7 mouse cellular contexts compared by ENCODE assay signal in the genomic region with DNA sequence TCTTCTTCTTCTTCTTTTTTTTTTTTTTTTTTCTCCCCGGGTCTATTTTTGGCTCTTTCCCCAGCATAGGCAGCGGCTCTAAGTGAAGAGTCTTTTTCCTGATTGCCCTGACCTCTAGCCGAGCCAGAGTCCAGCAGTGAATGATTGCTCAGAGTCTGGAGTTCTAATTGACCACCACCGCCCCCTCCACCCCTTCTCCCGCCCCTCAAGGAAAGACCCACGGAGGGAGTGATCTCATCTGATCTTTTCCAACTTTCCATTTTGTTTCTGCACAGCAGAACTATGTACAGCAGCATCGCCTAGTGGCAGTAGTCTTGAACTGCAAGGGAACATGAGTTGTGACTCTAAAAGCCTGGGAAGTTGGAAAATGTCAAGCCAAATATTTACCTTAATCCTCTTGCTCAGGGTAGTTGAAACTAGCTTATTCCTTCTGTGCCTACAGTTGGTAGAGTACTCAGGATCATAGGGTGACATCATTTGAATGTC.
DNase-seq lines count a peak whose midpoint lies in the region; ATAC-seq and TF ChIP-seq lines count a peak whose summit lies in the region.

No protein-coding gene starts in this region.

- TF ChIP-seq CTCF in Patski (IDR thresholded peaks at IDR 0.05): peak; percentile 89
- peak; percentile 98 for TF ChIP-seq CTCF in forebrain, postnatal 0 days (IDR thresholded peaks at IDR 0.05; ENCODE audit: low read depth)
- peak; percentile 92 for TF ChIP-seq CTCF in layer of hippocampus, adult 2 months (conservative IDR thresholded peaks at IDR 0.05)
- peak; percentile 28; the same call in 1 of the 2 replicates for TF ChIP-seq CTCF in lung, adult 2 months (IDR thresholded peaks at IDR 0.05; ENCODE audit: insufficient read depth, low read length)

- no peaks in the 10 kb centered on the region for H3K36me3 ChIP-seq in forebrain, postnatal 0 days (ENCODE audit: insufficient read depth)

- CTCF ChIA-PET in Patski (lab: Charles Lee): interaction anchor here (0.7 to 2.8 kb wide), 6 partner anchors 17 to 640 kb away, joined by 3 to 11 read pairs (median 4); no protein-coding TSS in a partner anchor

- TF ChIP-seq POLR2A in lung, adult 2 months (IDR thresholded peaks at IDR 0.05; ENCODE audit: borderline replicate concordance, extremely low read depth, low read depth, low read length): no peak

- H3K27me3 ChIP-seq in Patski: no peaks in the 10 kb centered on the region
- no peaks in the 10 kb centered on the region for H3K27me3 ChIP-seq in forebrain, postnatal 0 days (ENCODE audit: insufficient read depth, low read length)

- no peaks in the 10 kb centered on the region for H3K4me1 ChIP-seq in forebrain, postnatal 0 days (ENCODE audit: insufficient read depth)
- H3K4me1 ChIP-seq in lung, adult 2 months (ENCODE audit: control insufficient read depth, insufficient read depth, low read length): no peaks in the 10 kb centered on the region

- 0 out of 2 replicates have a peak, but pooled peaks cover 8% of the 10 kb centered on the region for H3K9me3 ChIP-seq in forebrain, postnatal 0 days (ENCODE audit: low read length)

- no peak for DNase-seq in Patski (ENCODE audit: low read depth, low spot score)
- DNase-seq in cerebellum, adult 11-12 months: peak; percentile 72
- DNase-seq in forebrain, postnatal 0 days: peak; percentile 90
- DNase-seq in layer of hippocampus, adult 2 months (ENCODE audit: low spot score in 2 of 2): peak; percentile 67 to 84
- DNase-seq in lung, adult 2 months: peak; percentile 24
- DNase-seq in retina, postnatal 1 day: peak; percentile 83

- no peak overlapping the region for H3K9ac ChIP-seq in forebrain, postnatal 0 days

- peak overlapping the region; percentile 44 for H3K4me2 ChIP-seq in forebrain, postnatal 0 days (ENCODE audit: low read depth)

- POLR2A ChIA-PET in Patski (lab: Charles Lee): no interaction called here

- in situ Hi-C loops in Patski (cut with MboI; ENCODE audit: low pct_unique_long_range_greater_than_20kb): loop anchor here (5.0 to 25.0 kb wide), 2 partner anchors 632 to 1022 kb away; no protein-coding TSS in a partner anchor

- H3K4me3 ChIP-seq in forebrain, postnatal 0 days (ENCODE audit: low read depth, low read length): peak overlapping the region; percentile 16
- peak overlapping the region; percentile 53 for H3K4me3 ChIP-seq in layer of hippocampus, adult 2 months
- H3K4me3 ChIP-seq in lung, adult 2 months (replicated peaks; ENCODE audit: extremely low read depth, low read depth, low read length): no peak overlapping the region

- ATAC-seq in Patski: peak; percentile 39
- peak; percentile 67; the same call in 1 of the 2 replicates for ATAC-seq in forebrain, postnatal 0 days
- ATAC-seq in hematopoietic stem cell, adult 5-6 weeks (replicated peaks in 1 of 2; ENCODE audit: insufficient read depth in 1 of 2, low FRiP score in 2 of 2, low TSS enrichment in 1 of 2, low read depth in 1 of 2, poor library complexity in 2 of 2, severe bottlenecking in 2 of 2): peak; percentile 91 to 95

- 8% methylated on average over 7 of the region's 7 CpGs for WGBS in forebrain, postnatal 0 days
- WGBS in lung, adult 2 months: 5% methylated on average over 7 of the region's 7 CpGs

- no peak overlapping the region for H3K27ac ChIP-seq in forebrain, postnatal 0 days (ENCODE audit: low read depth, low read length)
- H3K27ac ChIP-seq in layer of hippocampus, adult 2 months: peak overlapping the region; percentile 57; the same call in 1 of the 2 replicates

Comparison
In these comparisons a context has a peak if more than half of its experiments do, and no peak if none do; other contexts are left out.
1. ATAC-seq: peak in every context shown above with its lines; median percentile 93 in hematopoietic stem cell, adult 5-6 weeks; 67 in forebrain, postnatal 0 days; 39 in Patski.
2. CTCF ChIP-seq: peak in every context shown above with its lines; median percentile 98 in forebrain, postnatal 0 days; 92 in layer of hippocampus, adult 2 months; 89 in Patski; 28 in lung, adult 2 months.